Comparison of ENCODE assay signal across 10 mouse cellular contexts in genomic region chr19:7214484-7214883, GRCm38 (mm10). TPM values are rescaled to one million over a fixed set of nuclear protein-coding genes. Genes with fewer than 3 reads are reported as not detected.
DNase-seq lines count a peak whose midpoint lies in the region; TF ChIP-seq lines count a peak whose summit lies in the region.
"Had no signal": no experiment of that assay in that cellular context is flagged by ENCODE, and none has a peak within 500 bp of the region (broad histone marks: within the 10 kb centered on the region; RNA-seq: fewer than 3 reads in every experiment).

No protein-coding gene starts in this region.

- intact Hi-C loops in gastrocnemius, adult 2 months (cut with DNase I): no loop called here
- intact Hi-C loops in gastrocnemius, postnatal 14 days (cut with DNase I; ENCODE audit: low total_unique reads): no loop called here
- intact Hi-C loops in left cerebral cortex, adult 2 months (cut with DNase I): no loop called here

- H3K27ac ChIP-seq in gastrocnemius, adult 2 months: peak overlapping the region; percentile 10; the same call in 1 of the 2 replicates
- no peak overlapping the region for H3K27ac ChIP-seq in left cerebral cortex, adult 2 months
- H3K27ac ChIP-seq: liver, embryonic 13.5 days had no signal

- no peak for DNase-seq in gastrocnemius, adult 2 months
- no peak for DNase-seq in gastrocnemius, postnatal 14 days
- DNase-seq in left cerebral cortex, adult 2 months (ENCODE audit: extremely low spot score in 1 of 2, low spot score in 2 of 2): no peak
- DNase-seq in left cerebral cortex, adult 11 months (ENCODE audit: low spot score): no peak
- DNase-seq in cerebellum, postnatal 25 days: peak; percentile 54 to 72
- peak; percentile 73 for DNase-seq in lung, postnatal 36 days
- DNase-seq in urinary bladder, postnatal 14 days (ENCODE audit: low spot score): no peak
- DNase-seq in spleen, adult 12 weeks (ENCODE audit: low spot score): no peak
- DNase-seq: embryo, embryonic 11 days; liver, embryonic 13.5 days had no signal

- peak overlapping the region; percentile 98 for H3K4me3 ChIP-seq in gastrocnemius, adult 2 months
- peak overlapping the region; percentile 74 for H3K4me3 ChIP-seq in left cerebral cortex, adult 2 months

- no peak for TF ChIP-seq CTCF in gastrocnemius, adult 2 months (IDR thresholded peaks at IDR 0.05)
- no peak for TF ChIP-seq CTCF in left cerebral cortex, adult 2 months (IDR thresholded peaks at IDR 0.05)

RNA-seq across cellular contexts. Expression of gene Cox8a, which starts 2.9 kb away (rescaled TPM):
- total RNA-seq in gastrocnemius, adult 2 months (2021): 100 to 1,000 TPM in 1 of 2 experiments, 10 to 100 TPM in 1; 72.4 to 113 TPM
- 100 to 1,000 TPM; 167 TPM for total RNA-seq in gastrocnemius, postnatal 14 days (2021)
- 100 to 1,000 TPM; 934 to 941 TPM for total RNA-seq in left cerebral cortex, adult 2 months (2021)

RNA-seq across cellular contexts. Expression of gene Otub1, which starts 8.4 kb away (rescaled TPM):
- total RNA-seq in gastrocnemius, adult 2 months (2021): 10 to 100 TPM; 45.0 to 50.3 TPM
- 10 to 100 TPM; 52.6 to 62.6 TPM for total RNA-seq in gastrocnemius, postnatal 14 days (2021)
- total RNA-seq in left cerebral cortex, adult 2 months (2021): 100 to 1,000 TPM; 257 to 267 TPM

RNA-seq across cellular contexts. Expression of gene Naa40, which starts 26.5 kb away (rescaled TPM):
- total RNA-seq in gastrocnemius, adult 2 months (2021): 10 to 100 TPM in 1 of 2 experiments, 1 to 10 TPM in 1; 10.0 to 12.7 TPM
- 10 to 100 TPM in 1 of 2 experiments, 1 to 10 TPM in 1; 9.1 to 11.7 TPM for total RNA-seq in gastrocnemius, postnatal 14 days (2021)
- 10 to 100 TPM; 35.7 to 37.4 TPM for total RNA-seq in left cerebral cortex, adult 2 months (2021)

RNA-seq across cellular contexts. Expression of gene Rcor2, which starts 52.6 kb away (rescaled TPM):
- total RNA-seq in gastrocnemius, adult 2 months (2021): 1 to 10 TPM; 1.6 to 2.0 TPM
- total RNA-seq in gastrocnemius, postnatal 14 days (2021): 1 to 10 TPM; 2.1 to 8.8 TPM
- 10 to 100 TPM; 14.3 to 14.7 TPM for total RNA-seq in left cerebral cortex, adult 2 months (2021)

Comparison
In these comparisons a context has a peak if more than half of its experiments do, and no peak if none do; other contexts are left out.
1. DNase-seq: peak in cerebellum, postnatal 25 days (2 of 2) and lung, postnatal 36 days (single experiment); none in gastrocnemius, adult 2 months (single experiment), gastrocnemius, postnatal 14 days (single experiment), left cerebral cortex, adult 2 months (0 of 2), left cerebral cortex, adult 11 months (single experiment), urinary bladder, postnatal 14 days (single experiment) and spleen, adult 12 weeks (single experiment).
2. RNA of gene Cox8a, which starts 2.9 kb away (total RNA-seq): 934 to 941 TPM in left cerebral cortex, adult 2 months; 167 TPM in gastrocnemius, postnatal 14 days and 72.4 to 113 TPM in gastrocnemius, adult 2 months; every median in the first group is over 4 times any median in the second.
3. RNA of gene Otub1, which starts 8.4 kb away (total RNA-seq): 257 to 267 TPM in left cerebral cortex, adult 2 months; 52.6 to 62.6 TPM in gastrocnemius, postnatal 14 days and 45.0 to 50.3 TPM in gastrocnemius, adult 2 months; every median in the first group is over 4 times any median in the second.